Mouse (Mus musculus): Measurements from ENCODE around the gene Arl15. TPM values are rescaled to one million over a fixed set of nuclear protein-coding genes. Genes with fewer than 3 reads are reported as not detected.
A peak's percentile ranks its signal among the peaks of the same experiment; 100 is the strongest.

The Arl15 gene
- total RNA-seq, 2 experiments from 2014 or later: 5.9 to 8.2 TPM

DNA sequence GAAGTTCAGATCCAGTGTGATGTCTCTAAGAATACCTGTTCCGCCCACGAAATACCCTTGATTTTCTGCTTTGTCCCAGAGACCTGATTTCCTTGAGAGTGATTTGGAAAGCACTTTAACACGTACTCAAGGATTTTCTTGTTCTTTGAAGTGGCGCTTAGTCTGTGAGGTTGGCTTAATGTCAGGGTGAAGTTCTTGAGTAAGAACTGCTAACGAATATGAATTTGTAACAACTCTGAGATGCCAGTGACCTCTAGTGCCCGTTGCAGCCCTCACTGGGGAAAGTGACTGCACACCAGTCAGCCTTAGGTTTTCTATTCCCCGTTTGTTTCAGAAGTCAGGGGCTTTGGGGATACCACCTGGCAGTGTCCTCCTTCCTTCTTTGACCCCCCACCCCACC lies 70.0 kb downstream of the Arl15 start:
- no peak for DNase-seq
- intact Hi-C loops (cut with DNase I; ENCODE audit: low total_unique reads): loop anchor here (10.0 kb wide), 1 partner anchor 69 kb away; the partner anchor contains the start of gene Arl15

DNA sequence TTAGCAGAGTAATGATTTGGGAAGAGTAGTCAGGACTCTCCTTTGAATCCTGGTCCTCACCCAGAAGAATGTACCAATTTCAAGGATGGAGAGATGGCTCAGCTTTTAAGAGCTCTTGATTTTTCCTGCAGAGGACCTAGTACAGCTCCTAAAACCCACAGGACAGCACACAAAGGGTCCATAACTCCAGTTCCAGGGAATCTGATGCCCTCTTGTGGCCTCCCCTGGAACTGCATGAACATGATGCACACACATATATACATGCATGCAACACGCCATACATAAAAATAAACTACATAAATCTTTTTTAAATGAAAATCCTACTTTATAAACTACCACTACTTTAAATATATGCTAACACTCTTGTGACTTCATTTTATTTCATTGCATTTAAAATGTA lies 70.6 kb downstream of the Arl15 start:
- intact Hi-C loops (cut with DNase I; ENCODE audit: low total_unique reads): loop anchor here (5.0 to 10.0 kb wide), 2 partner anchors 70 to 173 kb away; partner anchors contain the start of gene Arl15
- DNase-seq: peak; percentile 51

DNA sequence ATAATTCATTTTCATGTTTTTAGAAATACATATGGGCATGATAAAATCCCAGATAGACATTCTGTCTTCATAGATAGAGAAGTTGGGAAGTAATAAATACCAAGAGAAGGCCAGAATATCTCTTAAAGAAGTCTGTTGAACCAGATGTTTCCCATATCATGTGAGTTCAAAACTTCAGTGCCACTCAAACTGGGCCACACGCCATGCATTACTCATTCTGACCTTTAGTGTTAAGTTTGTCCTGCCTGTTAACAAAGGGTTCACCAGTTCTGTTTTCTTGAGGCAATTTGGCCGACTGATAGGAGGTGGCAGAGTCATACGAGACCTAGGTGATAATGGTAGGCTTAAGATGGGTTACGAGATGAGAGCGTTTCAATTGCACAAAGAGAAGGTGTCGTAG lies 71.1 kb downstream of the Arl15 start:
- intact Hi-C loops (cut with DNase I; ENCODE audit: low total_unique reads): loop anchor here (5.0 to 10.0 kb wide), 2 partner anchors 71 to 173 kb away; partner anchors contain the start of gene Arl15

DNA sequence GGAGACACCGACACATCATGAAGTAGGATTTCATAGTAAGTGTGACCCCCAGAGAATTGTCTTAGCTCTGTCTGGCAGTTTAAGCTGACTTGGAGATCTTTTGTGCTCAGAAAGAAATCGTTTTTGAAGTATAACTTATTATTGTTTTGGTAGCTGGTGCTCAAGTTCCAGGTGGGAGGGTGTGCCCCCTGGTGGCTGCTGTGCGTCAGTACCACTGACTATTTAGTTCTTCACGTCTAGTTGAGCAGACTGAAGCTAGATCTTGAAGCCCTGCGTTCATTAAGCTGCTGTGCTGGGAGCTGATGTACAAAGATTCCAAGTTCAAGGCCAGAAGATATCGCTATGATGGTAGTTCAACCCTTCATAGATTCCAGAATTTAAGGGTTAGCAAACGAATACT lies 71.5 kb downstream of the Arl15 start:
- intact Hi-C loops (cut with DNase I; ENCODE audit: low total_unique reads): loop anchor here (5.0 to 10.0 kb wide), 2 partner anchors 71 to 174 kb away; partner anchors contain the start of gene Arl15
- peak; percentile 55 for DNase-seq

More for the DNA sequence above, 71.1 kb downstream of the Arl15 start:
- no peak for DNase-seq

DNA sequence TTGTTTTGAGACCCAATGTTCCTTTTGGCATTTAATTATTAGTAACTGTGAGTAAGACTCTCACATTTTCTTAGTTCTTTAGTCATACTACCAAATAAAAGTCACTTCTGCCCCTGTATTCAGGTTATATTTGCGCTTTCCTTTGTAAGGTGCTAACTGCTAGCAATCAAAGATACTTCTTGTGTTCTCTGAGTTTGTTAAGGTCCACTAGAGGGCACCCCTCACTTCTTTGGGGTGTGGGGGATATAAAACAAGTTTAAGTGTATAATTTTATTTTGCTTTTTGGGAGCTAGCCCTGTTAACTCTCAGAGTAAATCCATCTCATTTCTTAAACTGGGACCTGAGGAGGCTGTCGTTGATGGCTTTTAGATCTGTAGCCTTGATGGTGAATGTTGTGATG lies 73.4 kb downstream of the Arl15 start:
- intact Hi-C loops (cut with DNase I; ENCODE audit: low total_unique reads): loop anchor here (5.0 to 10.0 kb wide), 2 partner anchors 73 to 175 kb away; partner anchors contain the start of gene Arl15
- DNase-seq: no peak

DNA sequence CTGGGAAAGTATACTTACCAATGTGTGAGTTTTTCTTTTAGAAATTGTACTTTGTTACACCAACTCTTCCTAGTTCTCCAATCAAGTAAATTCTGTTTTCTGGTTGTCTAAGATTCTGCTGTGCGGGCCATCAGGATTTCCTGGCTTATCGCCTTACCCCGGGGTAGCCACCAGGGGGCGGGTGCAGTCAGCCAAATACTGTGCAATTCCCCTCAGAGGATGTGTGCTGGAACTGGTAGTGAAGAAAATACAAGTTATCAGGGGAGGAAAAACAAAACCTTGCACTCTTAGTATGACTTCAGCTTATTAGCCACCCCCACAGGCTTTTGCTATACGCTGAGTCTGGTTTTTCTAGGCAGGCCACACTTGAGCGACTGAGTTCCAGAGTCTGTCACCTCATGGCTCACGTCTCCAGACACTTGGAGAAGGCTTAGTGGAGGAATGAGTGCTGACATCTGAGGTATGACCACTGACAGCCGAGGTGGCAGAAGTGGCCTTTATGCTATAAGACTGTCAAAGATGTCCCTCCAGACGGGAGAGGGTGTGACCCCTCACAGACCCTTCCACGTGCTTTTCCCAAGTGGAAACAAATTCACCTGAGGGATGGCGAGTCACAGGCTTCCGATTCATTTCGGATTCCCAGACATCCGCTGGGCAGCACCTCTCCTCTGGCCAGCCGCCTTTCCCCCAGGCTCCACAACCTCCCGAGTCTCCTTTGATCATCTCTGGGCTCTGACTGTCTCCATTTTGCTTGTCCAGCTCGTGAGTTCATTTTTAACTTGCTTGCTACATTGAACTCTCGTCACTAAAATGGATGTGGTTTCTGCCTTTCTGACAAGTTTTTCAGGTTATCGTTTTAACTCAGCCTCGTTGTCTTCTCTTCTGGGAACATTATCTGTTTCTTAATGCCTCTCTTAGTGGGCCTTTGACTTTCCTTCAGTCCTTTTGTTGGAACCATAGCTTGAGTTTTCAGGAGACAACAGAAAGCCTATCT lies 75.2 kb downstream of the Arl15 start:
- peak; percentile 72 for DNase-seq
- intact Hi-C loops (cut with DNase I; ENCODE audit: low total_unique reads): loop anchor here (5.0 to 10.0 kb wide), 3 partner anchors 75 to 593 kb away; partner anchors contain the start of gene Arl15

DNA sequence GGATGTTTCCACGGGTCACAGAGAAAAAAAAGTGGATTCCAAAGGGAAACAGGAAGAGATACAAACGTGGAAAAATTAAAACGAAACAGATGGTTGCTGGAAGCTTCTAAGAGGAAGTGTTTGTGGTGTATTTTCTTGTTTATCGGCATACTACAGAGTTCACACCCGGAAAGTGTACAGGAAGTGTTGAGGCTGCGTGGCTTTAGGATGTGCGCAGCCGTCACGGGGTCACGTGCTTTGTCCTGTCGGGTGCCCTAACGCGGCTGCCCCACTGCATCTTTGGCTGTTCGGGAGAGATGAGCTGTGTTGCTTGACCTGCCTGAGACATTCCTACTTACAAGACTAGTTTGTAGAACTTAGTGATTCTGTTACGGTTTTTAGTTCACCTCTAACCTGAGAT lies 76.1 kb downstream of the Arl15 start:
- DNase-seq: no peak
- intact Hi-C loops (cut with DNase I; ENCODE audit: low total_unique reads): loop anchor here (5.0 kb wide), 1 partner anchor 592 kb away; no protein-coding TSS in a partner anchor

DNA sequence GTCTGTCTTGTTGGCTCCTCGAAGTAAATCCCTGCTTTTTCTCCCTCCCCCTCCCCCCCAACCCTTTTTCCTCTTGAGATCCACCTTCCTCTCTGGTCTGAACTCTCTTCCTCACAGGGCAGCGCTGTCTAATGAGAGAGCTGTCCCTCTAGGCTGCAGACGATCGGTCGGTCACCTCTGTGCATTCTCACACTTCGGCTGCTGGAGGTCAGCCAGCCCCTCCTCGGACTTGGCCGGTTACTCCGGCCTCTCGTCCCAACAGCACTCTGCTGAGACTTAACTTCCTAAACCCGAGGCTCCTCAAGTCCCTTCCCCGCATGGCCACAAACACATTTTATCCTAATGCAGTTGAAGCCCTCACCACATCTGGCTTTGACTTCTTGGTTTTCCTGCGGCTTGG lies 77.5 kb downstream of the Arl15 start:
- intact Hi-C loops (cut with DNase I; ENCODE audit: low total_unique reads): loop anchor here (5.0 kb wide), 1 partner anchor 590 kb away; no protein-coding TSS in a partner anchor
- DNase-seq: peak; percentile 80

DNA sequence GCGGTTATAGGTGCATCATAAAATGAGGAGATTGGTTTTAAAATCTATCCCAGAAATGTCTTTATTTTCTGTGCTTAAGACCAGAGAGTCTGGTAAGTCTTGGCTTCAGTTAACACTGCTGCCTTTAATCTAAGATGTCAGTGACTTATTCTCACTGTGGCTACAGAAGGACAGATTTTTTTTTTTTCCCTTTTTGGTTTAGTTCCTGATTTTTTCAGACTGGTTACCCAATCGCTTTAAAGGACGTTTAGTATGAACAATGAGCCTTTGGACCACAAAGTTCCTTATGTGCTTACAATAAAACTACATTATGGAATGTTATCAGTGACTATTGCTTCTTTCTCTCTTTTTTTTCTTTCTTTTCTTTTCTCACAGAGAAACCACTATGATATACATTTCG lies 81.4 kb downstream of the Arl15 start:
- intact Hi-C loops (cut with DNase I; ENCODE audit: low total_unique reads): loop anchor here (5.0 kb wide), 1 partner anchor 917 kb away; no protein-coding TSS in a partner anchor
- DNase-seq: no peak

DNA sequence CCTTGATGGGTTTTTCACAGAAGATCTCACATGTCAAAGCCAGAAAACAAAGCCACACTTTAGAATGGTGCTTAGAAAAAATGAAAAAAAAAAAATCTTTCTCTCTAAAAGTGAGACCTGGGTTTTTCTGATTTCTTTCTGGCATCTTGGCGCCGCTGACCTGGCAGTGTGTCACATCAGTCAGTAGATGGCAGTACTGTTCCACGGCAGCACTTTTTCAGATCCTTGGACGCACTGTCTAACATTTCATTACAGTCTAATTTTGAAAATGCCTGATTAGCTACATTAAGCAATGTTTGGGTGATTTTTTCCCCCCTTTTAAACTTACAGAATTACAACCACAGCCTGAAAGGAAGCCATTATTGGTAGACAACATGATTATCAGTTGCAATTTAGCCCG lies 83.1 kb downstream of the Arl15 start:
- intact Hi-C loops (cut with DNase I; ENCODE audit: low total_unique reads): loop anchor here (5.0 kb wide), 1 partner anchor 915 kb away; no protein-coding TSS in a partner anchor
- DNase-seq: peak; percentile 61

DNA sequence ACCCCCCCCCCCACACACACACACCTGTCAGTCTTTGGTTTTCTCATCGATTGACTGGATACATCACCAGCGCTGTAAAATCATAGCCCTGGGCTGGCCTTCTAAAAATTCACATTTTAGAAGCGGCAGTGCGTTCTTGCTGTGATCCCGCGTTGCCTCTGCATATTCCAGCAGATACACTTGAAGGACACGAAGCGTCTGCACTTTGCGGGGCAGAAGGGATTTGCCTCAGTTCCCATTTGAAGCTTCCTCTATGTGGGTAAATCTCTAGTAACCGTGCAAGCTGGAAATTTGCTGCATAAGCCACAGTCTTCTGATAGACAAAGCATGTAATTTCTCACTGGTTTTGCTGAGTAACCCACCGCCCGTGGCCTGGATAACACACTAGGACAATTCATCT lies 84.3 kb downstream of the Arl15 start:
- intact Hi-C loops (cut with DNase I; ENCODE audit: low total_unique reads): loop anchor here (5.0 kb wide), 1 partner anchor 914 kb away; no protein-coding TSS in a partner anchor
- DNase-seq: no peak

DNA sequence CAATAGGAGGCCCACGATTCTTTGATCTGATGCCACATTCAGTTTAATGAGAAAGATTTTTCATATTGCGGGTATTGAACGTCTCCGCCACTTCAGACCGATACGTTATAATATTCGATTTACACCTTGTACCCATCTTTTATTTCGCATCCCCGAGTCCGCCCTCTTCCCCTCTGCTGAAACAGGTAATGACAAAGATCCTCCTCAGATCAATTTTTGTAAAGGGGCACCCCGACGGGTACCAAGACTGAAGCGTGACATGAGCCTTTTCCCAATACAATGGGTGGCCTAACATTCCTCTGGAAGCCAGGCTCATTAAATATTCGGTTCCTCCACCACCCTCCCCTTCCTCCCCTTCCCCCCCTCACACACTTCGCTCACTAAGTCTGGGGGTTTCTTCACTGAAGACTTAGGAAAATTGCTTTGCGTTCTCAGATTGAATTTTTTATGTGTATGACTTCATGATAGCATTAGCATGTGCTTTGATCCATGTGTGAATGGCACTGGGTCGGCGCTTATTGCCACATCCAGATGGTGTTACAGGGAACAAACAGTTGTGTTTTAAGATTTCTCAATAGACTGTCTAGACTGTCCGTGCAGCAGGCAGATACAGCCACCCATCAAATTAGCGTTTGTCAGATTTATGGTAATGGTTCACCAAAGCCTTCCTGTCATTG lies 85.5 kb downstream of the Arl15 start:
- intact Hi-C loops (cut with DNase I; ENCODE audit: low total_unique reads): loop anchor here (5.0 kb wide), 1 partner anchor 913 kb away; no protein-coding TSS in a partner anchor
- DNase-seq: no peak

DNA sequence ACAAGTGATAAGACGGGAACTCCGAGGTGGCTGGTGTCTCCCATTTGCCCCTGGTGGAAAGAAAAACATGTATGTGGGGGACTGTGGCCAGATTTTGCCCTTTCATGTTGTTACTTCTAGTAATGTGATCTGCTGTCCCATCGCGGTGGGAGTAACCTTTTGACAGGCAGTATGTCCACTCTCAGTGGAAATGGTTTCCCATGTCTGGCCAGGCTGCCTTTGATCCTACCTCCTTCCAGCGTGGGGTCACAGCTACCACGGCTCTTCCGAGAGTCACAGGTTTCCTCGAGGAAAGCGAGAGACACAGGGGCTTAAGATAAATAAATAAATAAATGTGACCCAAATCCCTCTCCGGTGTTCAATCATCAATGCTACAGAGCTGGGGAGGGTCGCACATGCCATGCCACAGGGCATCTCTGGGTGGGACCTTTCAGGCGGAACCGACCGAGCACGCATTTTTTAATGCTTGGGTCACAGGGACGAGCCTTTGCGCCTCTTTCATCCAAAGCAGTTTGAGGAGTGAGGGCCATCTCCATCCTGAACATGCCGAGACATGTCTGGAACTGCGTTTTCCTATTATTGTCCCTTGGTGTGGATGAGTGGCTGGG lies 86.4 kb downstream of the Arl15 start:
- intact Hi-C loops (cut with DNase I; ENCODE audit: low total_unique reads): no loop called here
- no peak for DNase-seq

DNA sequence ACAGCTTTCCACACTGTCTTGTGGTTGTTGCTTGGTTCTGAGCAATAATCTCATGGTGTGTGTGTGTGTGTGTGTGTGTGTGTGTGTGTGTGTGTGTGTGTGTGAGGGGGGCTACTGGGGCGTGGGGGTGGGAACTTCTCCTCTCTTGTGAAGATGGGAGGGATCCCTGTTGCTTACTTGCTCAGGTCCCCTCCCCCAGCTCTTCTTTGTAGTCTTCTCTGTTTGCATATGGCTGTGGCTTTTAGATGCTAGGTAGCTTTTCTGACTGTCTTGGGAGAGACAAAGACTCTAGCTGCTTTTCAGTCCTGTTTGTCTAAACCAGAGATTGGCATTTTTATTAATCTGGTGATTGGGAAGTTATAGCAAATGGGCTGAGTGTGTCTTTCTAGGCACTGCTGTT lies 88.7 kb downstream of the Arl15 start:
- no peak for DNase-seq
- intact Hi-C loops (cut with DNase I; ENCODE audit: low total_unique reads): no loop called here

DNA sequence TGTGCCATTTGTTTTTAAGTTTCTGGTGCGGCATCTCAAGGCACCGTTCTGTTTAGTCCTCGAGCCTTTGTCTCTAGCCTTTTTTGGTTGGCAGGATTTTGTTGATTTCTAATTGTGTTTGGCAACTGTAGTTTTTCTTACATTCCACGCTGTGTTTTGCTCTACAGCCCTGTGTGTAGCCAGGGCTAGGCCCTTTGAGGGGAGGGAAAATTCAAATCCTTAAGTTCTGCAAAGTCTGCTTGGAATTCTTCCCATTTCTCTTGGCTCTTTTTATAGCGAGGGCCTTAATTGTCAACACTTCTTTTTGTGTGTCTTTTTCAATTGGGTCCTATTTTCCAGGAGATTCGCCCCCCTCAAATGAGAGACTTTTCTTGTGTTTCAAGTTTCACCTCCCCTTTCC lies 92.8 kb downstream of the Arl15 start:
- no peak for DNase-seq
- intact Hi-C loops (cut with DNase I; ENCODE audit: low total_unique reads): no loop called here

DNA sequence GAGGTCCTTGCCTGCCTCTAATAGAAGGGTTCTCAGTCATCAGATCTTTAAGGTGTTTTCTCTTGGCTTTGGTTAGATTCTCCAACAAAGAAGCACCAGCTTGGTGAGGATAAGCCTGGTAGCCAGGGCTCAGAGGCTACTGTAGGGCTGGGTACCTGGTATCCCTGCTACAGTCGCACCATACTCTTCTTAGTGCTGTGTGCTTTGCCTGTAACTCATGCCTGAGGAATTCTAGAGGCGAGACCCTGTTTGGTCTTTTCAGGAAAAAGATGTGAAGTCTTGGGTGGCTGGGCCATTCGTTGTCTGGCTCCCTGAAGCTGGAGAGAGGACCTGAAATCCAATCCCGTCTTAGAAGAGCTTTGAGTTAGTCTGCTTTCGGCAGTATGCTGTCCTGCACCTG lies 93.8 kb downstream of the Arl15 start:
- no peak for DNase-seq
- intact Hi-C loops (cut with DNase I; ENCODE audit: low total_unique reads): no loop called here

DNA sequence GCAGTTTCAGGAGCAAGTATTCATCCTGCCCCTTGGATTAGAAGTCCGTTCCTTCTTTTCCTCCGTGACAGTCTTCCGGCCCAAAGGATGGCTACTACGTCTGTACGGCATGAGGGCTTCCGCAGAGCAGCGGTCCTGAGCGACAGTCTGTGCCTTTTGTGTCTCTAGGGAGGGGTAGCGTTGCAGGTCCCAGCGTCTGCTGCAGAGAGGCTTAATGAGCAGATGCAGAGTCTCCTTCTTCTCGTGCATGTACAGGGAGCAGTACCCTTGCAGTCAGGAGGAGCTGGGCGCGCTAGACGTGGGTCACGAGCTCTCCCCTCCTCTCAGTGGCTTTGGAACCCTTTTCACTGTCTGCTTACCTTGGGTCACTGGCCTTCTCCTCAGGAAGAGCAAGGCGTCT lies 94.4 kb downstream of the Arl15 start:
- intact Hi-C loops (cut with DNase I; ENCODE audit: low total_unique reads): no loop called here
- DNase-seq: no peak

DNA sequence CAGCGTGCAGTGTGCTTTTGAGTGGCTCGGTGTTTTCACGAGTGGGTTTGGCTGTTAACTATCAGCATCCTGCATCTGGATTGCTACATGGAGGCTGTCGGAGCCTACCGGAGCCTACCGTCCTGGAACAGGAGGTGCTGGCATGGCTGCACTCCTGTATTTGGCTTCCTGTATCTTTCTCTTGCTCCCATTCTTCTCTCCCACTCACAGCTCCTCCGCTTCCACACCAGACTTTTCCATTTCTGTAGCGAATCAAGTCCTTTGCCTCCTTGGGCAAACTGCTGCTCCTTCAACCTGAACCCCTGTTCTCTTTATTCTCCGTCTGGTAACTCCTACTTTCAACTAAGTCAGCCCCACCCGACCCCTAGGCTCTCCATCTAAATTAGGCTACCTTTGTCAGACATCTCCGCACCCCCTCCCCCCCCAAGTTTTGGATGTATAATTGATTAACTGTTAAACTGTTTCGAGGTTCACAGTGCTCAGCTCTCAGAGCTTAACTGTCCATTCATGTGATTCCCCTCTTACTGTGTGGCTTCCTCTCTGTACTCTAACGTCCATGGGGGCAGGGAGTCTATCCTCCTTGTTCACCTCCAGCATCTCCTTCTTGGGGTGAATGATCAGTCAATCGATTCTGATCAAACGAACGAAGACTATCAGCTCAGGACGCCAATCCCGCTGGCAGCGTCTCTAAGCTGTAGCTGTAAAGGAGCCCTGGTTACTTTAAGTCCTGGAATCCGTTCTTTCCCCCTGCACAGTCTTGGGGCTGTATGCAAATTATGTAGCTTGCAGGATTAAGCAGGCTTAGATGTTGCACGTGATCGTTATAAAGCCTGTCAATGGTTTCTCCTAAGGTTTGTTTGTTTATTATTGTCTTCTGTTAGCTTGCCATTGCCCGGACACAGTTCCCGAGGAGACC lies 95.1 kb downstream of the Arl15 start:
- no peak for DNase-seq
- intact Hi-C loops (cut with DNase I; ENCODE audit: low total_unique reads): no loop called here
